Mouse (Mus musculus): ENCODE data around the gene Olfr643. TPM values are rescaled to one million over a fixed set of nuclear protein-coding genes. Genes with fewer than 3 reads are reported as not detected.

Gene Olfr643
- not detected in 2 replicates for polyA plus RNA-seq (2014; fragmentation: Nextera tagmentation; extraction: Ambion mirVana)

- Histone ChIP-seq H3K27ac (ENCODE audit: low read depth, low read length) (no peak within 1 kb of the TSS), H3K4me1 (ENCODE audit: control insufficient read depth, insufficient read depth, low read length) (no peaks in the 10 kb centered on the region), H3K4me2 (no peak within 1 kb of the TSS), H3K27me3 (ENCODE audit: control insufficient read depth, insufficient read depth, low read length) (no peaks in the 10 kb centered on the region), H3K4me3 (ENCODE audit: low read depth, low read length) (no peak within 1 kb of the TSS), H3K36me3 (ENCODE audit: control insufficient read depth, insufficient read depth, low read length) (no peaks in the 10 kb centered on the region), H3K9ac (ENCODE audit: low read depth, low read length) (no peak within 1 kb of the TSS), H3K9me3 (replicated peaks; ENCODE audit: control insufficient read depth, low read length) (no peaks in the 10 kb centered on the region)
- no peak for ATAC-seq (replicated peaks; ENCODE audit: insufficient number of reproducible peaks, low FRiP score, low TSS enrichment)
- WGBS (ENCODE audit: insufficient replicate concordance): 80% methylated on average over 5 of the region's 5 CpGs
These were observed at the start of gene Olfr643 for GRCm38 (mm10) chr7:104137305-104137704. Gene Olfr643, minus strand, starts transcription at chr7:104137405.

GRCm38 (mm10) chr7:104183292-104183691 lies 46.1 kb upstream of the Olfr643 start, which contains the start of gene Olfr648:
Gene Olfr648, minus strand, starts transcription at chr7:104183392.
- Histone ChIP-seq H3K36me3 (ENCODE audit: control insufficient read depth, insufficient read depth, low read length) (no peaks in the 10 kb centered on the region), H3K9ac (ENCODE audit: low read depth, low read length) (no peak within 1 kb of the TSS), H3K9me3 (replicated peaks; ENCODE audit: control insufficient read depth, low read length) (no peaks in the 10 kb centered on the region), H3K27me3 (ENCODE audit: control insufficient read depth, insufficient read depth, low read length) (no peaks in the 10 kb centered on the region), H3K4me1 (ENCODE audit: control insufficient read depth, insufficient read depth, low read length) (no peaks in the 10 kb centered on the region), H3K4me3 (ENCODE audit: low read depth, low read length) (no peak within 1 kb of the TSS), H3K27ac (ENCODE audit: low read depth, low read length) (no peak within 1 kb of the TSS), H3K4me2 (no peak within 1 kb of the TSS)
- WGBS (ENCODE audit: insufficient replicate concordance): 88% methylated on average over 2 of the region's 2 CpGs
- ATAC-seq (replicated peaks; ENCODE audit: insufficient number of reproducible peaks, low FRiP score, low TSS enrichment): no peak

GRCm38 (mm10) chr7:104179074-104179473 lies 41.9 kb upstream of the Olfr643 start:
- Histone ChIP-seq H3K4me3 (ENCODE audit: low read depth, low read length) (no peak overlapping the region), H3K27me3 (ENCODE audit: control insufficient read depth, insufficient read depth, low read length) (no peaks in the 10 kb centered on the region), H3K27ac (ENCODE audit: low read depth, low read length) (no peak overlapping the region), H3K4me2 (no peak overlapping the region), H3K36me3 (ENCODE audit: control insufficient read depth, insufficient read depth, low read length) (no peaks in the 10 kb centered on the region), H3K4me1 (ENCODE audit: control insufficient read depth, insufficient read depth, low read length) (no peaks in the 10 kb centered on the region), H3K9me3 (replicated peaks; ENCODE audit: control insufficient read depth, low read length) (no peaks in the 10 kb centered on the region), H3K9ac (ENCODE audit: low read depth, low read length) (no peak overlapping the region)
- ATAC-seq (replicated peaks; ENCODE audit: insufficient number of reproducible peaks, low FRiP score, low TSS enrichment): no peak
- 75% methylated on average over 1 of the region's 1 CpGs for WGBS (ENCODE audit: insufficient replicate concordance)

GRCm38 (mm10) chr7:104178422-104179054 lies 41.3 kb upstream of the Olfr643 start:
- Histone ChIP-seq H3K9ac (ENCODE audit: low read depth, low read length) (no peak overlapping the region), H3K27ac (ENCODE audit: low read depth, low read length) (no peak overlapping the region), H3K4me2 (no peak overlapping the region), H3K27me3 (ENCODE audit: control insufficient read depth, insufficient read depth, low read length) (no peaks in the 10 kb centered on the region), H3K36me3 (ENCODE audit: control insufficient read depth, insufficient read depth, low read length) (no peaks in the 10 kb centered on the region), H3K4me3 (ENCODE audit: low read depth, low read length) (no peak overlapping the region), H3K4me1 (ENCODE audit: control insufficient read depth, insufficient read depth, low read length) (no peaks in the 10 kb centered on the region), H3K9me3 (replicated peaks; ENCODE audit: control insufficient read depth, low read length) (no peaks in the 10 kb centered on the region)
- WGBS (ENCODE audit: insufficient replicate concordance): 62% methylated on average over 5 of the region's 5 CpGs
- ATAC-seq (replicated peaks; ENCODE audit: insufficient number of reproducible peaks, low FRiP score, low TSS enrichment): no peak

- 88% methylated on average over 1 of the region's 1 CpGs for WGBS (ENCODE audit: insufficient replicate concordance)
- H3K4me3 ChIP-seq (ENCODE audit: low read depth, low read length): no peak overlapping the region
- no peaks in the 10 kb centered on the region for H3K9me3 ChIP-seq (replicated peaks; ENCODE audit: control insufficient read depth, low read length)
- H3K27me3 ChIP-seq (ENCODE audit: control insufficient read depth, insufficient read depth, low read length): no peaks in the 10 kb centered on the region
- H3K9ac ChIP-seq (ENCODE audit: low read depth, low read length): no peak overlapping the region
- H3K4me2 ChIP-seq: no peak overlapping the region
- no peaks in the 10 kb centered on the region for H3K4me1 ChIP-seq (ENCODE audit: control insufficient read depth, insufficient read depth, low read length)
- no peak overlapping the region for H3K27ac ChIP-seq (ENCODE audit: low read depth, low read length)
- no peaks in the 10 kb centered on the region for H3K36me3 ChIP-seq (ENCODE audit: control insufficient read depth, insufficient read depth, low read length)
- no peak for ATAC-seq (replicated peaks; ENCODE audit: insufficient number of reproducible peaks, low FRiP score, low TSS enrichment)
These were observed 37.9 kb upstream of the Olfr643 start for GRCm38 (mm10) chr7:104175085-104175484.

- Histone ChIP-seq H3K27ac (ENCODE audit: low read depth, low read length) (no peak overlapping the region), H3K4me2 (no peak overlapping the region), H3K9me3 (replicated peaks; ENCODE audit: control insufficient read depth, low read length) (no peaks in the 10 kb centered on the region), H3K4me1 (ENCODE audit: control insufficient read depth, insufficient read depth, low read length) (no peaks in the 10 kb centered on the region), H3K4me3 (ENCODE audit: low read depth, low read length) (no peak overlapping the region), H3K36me3 (ENCODE audit: control insufficient read depth, insufficient read depth, low read length) (no peaks in the 10 kb centered on the region), H3K27me3 (ENCODE audit: control insufficient read depth, insufficient read depth, low read length) (no peaks in the 10 kb centered on the region), H3K9ac (ENCODE audit: low read depth, low read length) (no peak overlapping the region)
- no peak for ATAC-seq (replicated peaks; ENCODE audit: insufficient number of reproducible peaks, low FRiP score, low TSS enrichment)
- 67% methylated on average over 6 of the region's 6 CpGs for WGBS (ENCODE audit: insufficient replicate concordance)
These were observed 32.5 kb upstream of the Olfr643 start for GRCm38 (mm10) chr7:104169634-104170204.

- Histone ChIP-seq H3K27ac (ENCODE audit: low read depth, low read length) (no peak overlapping the region), H3K36me3 (ENCODE audit: control insufficient read depth, insufficient read depth, low read length) (no peaks in the 10 kb centered on the region), H3K4me3 (ENCODE audit: low read depth, low read length) (no peak overlapping the region), H3K4me1 (ENCODE audit: control insufficient read depth, insufficient read depth, low read length) (no peaks in the 10 kb centered on the region), H3K27me3 (ENCODE audit: control insufficient read depth, insufficient read depth, low read length) (no peaks in the 10 kb centered on the region), H3K9me3 (replicated peaks; ENCODE audit: control insufficient read depth, low read length) (no peaks in the 10 kb centered on the region), H3K4me2 (no peak overlapping the region), H3K9ac (ENCODE audit: low read depth, low read length) (no peak overlapping the region)
- ATAC-seq (replicated peaks; ENCODE audit: insufficient number of reproducible peaks, low FRiP score, low TSS enrichment): no peak
- WGBS (ENCODE audit: insufficient replicate concordance): 76% methylated on average over 6 of the region's 6 CpGs
These were observed 29.9 kb upstream of the Olfr643 start for GRCm38 (mm10) chr7:104167105-104167504.

GRCm38 (mm10) chr7:104150456-104150855 lies 13.3 kb upstream of the Olfr643 start, which contains the start of gene Ubqlnl:
Gene Ubqlnl, minus strand, starts transcription at chr7:104150556.
- no peak within 1 kb of the TSS for H3K27ac ChIP-seq (ENCODE audit: low read depth, low read length)
- no peak within 1 kb of the TSS for H3K9ac ChIP-seq (ENCODE audit: low read depth, low read length)
- ATAC-seq (replicated peaks; ENCODE audit: insufficient number of reproducible peaks, low FRiP score, low TSS enrichment): no peak
- H3K4me1 ChIP-seq (ENCODE audit: control insufficient read depth, insufficient read depth, low read length): no peaks in the 10 kb centered on the region
- H3K9me3 ChIP-seq (replicated peaks; ENCODE audit: control insufficient read depth, low read length): no peaks in the 10 kb centered on the region
- no peak within 1 kb of the TSS for H3K4me2 ChIP-seq
- no peaks in the 10 kb centered on the region for H3K36me3 ChIP-seq (ENCODE audit: control insufficient read depth, insufficient read depth, low read length)
- H3K27me3 ChIP-seq (ENCODE audit: control insufficient read depth, insufficient read depth, low read length): no peaks in the 10 kb centered on the region
- H3K4me3 ChIP-seq (ENCODE audit: low read depth, low read length): no peak within 1 kb of the TSS
- 80% methylated on average over 2 of the region's 2 CpGs for WGBS (ENCODE audit: insufficient replicate concordance)

- no peak for ATAC-seq (replicated peaks; ENCODE audit: insufficient number of reproducible peaks, low FRiP score, low TSS enrichment)
- H3K36me3 ChIP-seq (ENCODE audit: control insufficient read depth, insufficient read depth, low read length): no peaks in the 10 kb centered on the region
- no peak within 1 kb of the TSS for H3K9ac ChIP-seq (ENCODE audit: low read depth, low read length)
- H3K4me3 ChIP-seq (ENCODE audit: low read depth, low read length): no peak within 1 kb of the TSS
- no peaks in the 10 kb centered on the region for H3K9me3 ChIP-seq (replicated peaks; ENCODE audit: control insufficient read depth, low read length)
- H3K27ac ChIP-seq (ENCODE audit: low read depth, low read length): no peak within 1 kb of the TSS
- no peaks in the 10 kb centered on the region for H3K4me1 ChIP-seq (ENCODE audit: control insufficient read depth, insufficient read depth, low read length)
- 56% methylated on average over 3 of the region's 3 CpGs for WGBS (ENCODE audit: insufficient replicate concordance)
- no peaks in the 10 kb centered on the region for H3K27me3 ChIP-seq (ENCODE audit: control insufficient read depth, insufficient read depth, low read length)
- no peak within 1 kb of the TSS for H3K4me2 ChIP-seq
These were observed 6.0 kb upstream of the Olfr643 start, which contains the start of gene Ubqln3 for GRCm38 (mm10) chr7:104143179-104143578. Gene Ubqln3, minus strand, starts transcription at chr7:104143279.
